Mouse (Mus musculus): ENCODE measurements around the gene Lbh.

DNA sequence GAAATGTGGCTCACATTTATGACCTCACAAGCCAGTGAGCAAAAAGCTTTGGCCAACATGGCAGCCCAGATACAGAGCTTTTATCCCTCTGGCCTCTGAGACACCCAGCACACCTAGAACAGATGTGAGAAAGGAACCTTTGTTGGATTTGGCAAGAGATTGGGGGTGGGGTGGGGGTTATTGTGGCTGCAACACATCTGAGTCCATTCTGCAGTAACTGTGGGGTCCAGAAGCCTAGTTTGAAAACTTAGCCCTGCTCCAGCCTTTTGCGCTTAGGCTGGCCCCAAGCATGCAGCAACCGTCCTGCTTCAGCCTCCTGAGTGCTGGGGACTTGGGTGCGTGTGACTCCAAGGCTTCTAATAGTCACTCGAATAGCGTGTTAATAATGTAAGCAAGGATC is 14.8 kb upstream of the Lbh start:
- TF ChIP-seq EP300 (IDR thresholded peaks at IDR 0.05; ENCODE audit: insufficient read depth, low read depth, low read length) = no peak
- no peak for TF ChIP-seq POLR2A (IDR thresholded peaks at IDR 0.05; ENCODE audit: insufficient read depth, low read depth, low read length)
